Mouse (Mus musculus) neural tube, embryonic 13.5 days (tissue): ENCODE results near the gene Kif19a. TPM values are rescaled to one million over a fixed set of nuclear protein-coding genes. Genes with fewer than 3 reads are reported as not detected.
A peak's percentile ranks its signal among the peaks of the same experiment; 100 is the strongest.

Source experiments
- ATAC-seq: fragments of 200-750 bp; cut with Nextera tagmentation; 2 replicates; pipeline ENCODE4 v1.8.0; 2017; ENCODE audit warnings: low read depth, mild to moderate bottlenecking, moderate TSS enrichment, moderate library complexity
- H3K27ac ChIP-seq: fragments of 300-500 bp; sonication (generic); replicated peaks from 2 replicates; pipeline ENCODE4 v1.5.1; 2015; ENCODE audit warnings: moderate library complexity, mild to moderate bottlenecking, inconsistent platforms
- H3K27me3 ChIP-seq: fragments of 300-500 bp; sonication (generic); 2 replicates; pipeline ENCODE4 v1.6.1; 2015; ENCODE audit warnings: mild to moderate bottlenecking, inconsistent platforms
- H3K36me3 ChIP-seq: fragments of 300-500 bp; sonication (generic); 2 replicates; pipeline ENCODE4 v1.6.1; 2015; ENCODE audit warnings: mild to moderate bottlenecking, inconsistent platforms
- H3K4me1 ChIP-seq: fragments of 300-500 bp; sonication (generic); replicated peaks from 2 replicates; pipeline ENCODE4 v1.6.1; 2015; ENCODE audit warnings: inconsistent platforms
- H3K4me2 ChIP-seq: fragments of 300-500 bp; sonication (generic); 2 replicates; pipeline ENCODE4 v1.6.1; 2015; ENCODE audit warnings: inconsistent platforms, mild to moderate bottlenecking, moderate library complexity
- H3K4me3 ChIP-seq: fragments of 300-500 bp; sonication (generic); 2 replicates; pipeline ENCODE4 v1.5.1; 2015; ENCODE audit warnings: mild to moderate bottlenecking, inconsistent platforms
- H3K9ac ChIP-seq: fragments of 300-500 bp; sonication (generic); 2 replicates; pipeline ENCODE4 v1.6.1; 2015; ENCODE audit warnings: moderate library complexity, mild to moderate bottlenecking, inconsistent platforms
- H3K9me3 ChIP-seq: fragments of 300-500 bp; sonication (generic); 2 replicates; pipeline ENCODE4 v1.6.1; 2016; ENCODE audit warnings: inconsistent platforms
- WGBS: fragments of 180-500 bp; shearing (Covaris S2); methylation state at CpG from one replicate; pipeline ENCODE4 v1.1.7; 2015; 5-methylcytosine and 5-hydroxymethylcytosine counted together
- polyA plus RNA-seq: library from polyadenylated mRNA; unstranded; fragments of >200 nt; fragmentation: Nextera tagmentation; extraction: Ambion mirVana; gene quantifications from 2 replicates; pipeline ENCODE4 v1.2.1, GENCODE M21; 2015

The Kif19a gene
- polyA plus RNA-seq: 1.3 and 1.6 TPM in 2 replicates

GRCm38 (mm10) chr11:114764820-114765818 lies at the start of gene Kif19a:
Gene Kif19a, plus strand, starts transcription at chr11:114765388.
- Histone ChIP-seq H3K4me2 (peak within 1 kb of the TSS; percentile 76), H3K4me1 (peaks cover 17% of the 10 kb centered on the region), H3K4me3 (peak within 1 kb of the TSS; percentile 41), H3K27me3 (peaks cover 38% of the 10 kb centered on the region), H3K27ac (no peak within 1 kb of the TSS), H3K9me3 (no peaks in the 10 kb centered on the region), H3K36me3 (no peaks in the 10 kb centered on the region), H3K9ac (peak within 1 kb of the TSS; percentile 63)
- ATAC-seq: peak; percentile 45
- 2% methylated on average over 51 of the region's 51 CpGs for WGBS

GRCm38 (mm10) chr11:114715531-114715930 lies 49.7 kb upstream of the Kif19a start:
- H3K4me1 ChIP-seq: peaks cover 4% of the 10 kb centered on the region; the same call in 1 of the 2 replicates
- no peak overlapping the region for H3K4me3 ChIP-seq
- ATAC-seq: no peak
- H3K4me2 ChIP-seq: no peak overlapping the region
- H3K27ac ChIP-seq: no peak overlapping the region
- H3K9me3 ChIP-seq: no peaks in the 10 kb centered on the region
- H3K9ac ChIP-seq: no peak overlapping the region
- H3K36me3 ChIP-seq: peaks cover 16% of the 10 kb centered on the region; the same call in 1 of the 2 replicates
- 71% methylated on average over 7 of the region's 7 CpGs for WGBS
- H3K27me3 ChIP-seq: no peaks in the 10 kb centered on the region

GRCm38 (mm10) chr11:114720535-114720934 lies 44.7 kb upstream of the Kif19a start:
- no peak overlapping the region for H3K4me2 ChIP-seq
- H3K4me3 ChIP-seq: no peak overlapping the region
- no peak overlapping the region for H3K9ac ChIP-seq
- H3K36me3 ChIP-seq: 0 out of 2 replicates have a peak, but pooled peaks cover 6% of the 10 kb centered on the region
- no peak overlapping the region for H3K27ac ChIP-seq
- 93% methylated on average over 10 of the region's 10 CpGs for WGBS
- no peaks in the 10 kb centered on the region for H3K9me3 ChIP-seq
- H3K4me1 ChIP-seq: peaks cover 11% of the 10 kb centered on the region
- ATAC-seq: no peak
- no peaks in the 10 kb centered on the region for H3K27me3 ChIP-seq

GRCm38 (mm10) chr11:114722438-114722837 lies 42.8 kb upstream of the Kif19a start:
- WGBS: 86% methylated on average over 8 of the region's 8 CpGs
- Histone ChIP-seq H3K27ac (no peak overlapping the region), H3K27me3 (no peaks in the 10 kb centered on the region), H3K9me3 (no peaks in the 10 kb centered on the region), H3K9ac (no peak overlapping the region), H3K36me3 (0 out of 2 replicates have a peak, but pooled peaks cover 6% of the 10 kb centered on the region), H3K4me3 (no peak overlapping the region), H3K4me2 (no peak overlapping the region), H3K4me1 (peaks cover 17% of the 10 kb centered on the region)
- no peak for ATAC-seq

GRCm38 (mm10) chr11:114723030-114723429 lies 42.2 kb upstream of the Kif19a start:
- no peak for ATAC-seq
- H3K27me3 ChIP-seq: no peaks in the 10 kb centered on the region
- no peak overlapping the region for H3K4me2 ChIP-seq
- H3K4me3 ChIP-seq: no peak overlapping the region
- 0 out of 2 replicates have a peak, but pooled peaks cover 6% of the 10 kb centered on the region for H3K36me3 ChIP-seq
- no peak overlapping the region for H3K9ac ChIP-seq
- H3K27ac ChIP-seq: no peak overlapping the region
- peaks cover 23% of the 10 kb centered on the region for H3K4me1 ChIP-seq
- WGBS: 69% methylated on average over 13 of the region's 13 CpGs
- no peaks in the 10 kb centered on the region for H3K9me3 ChIP-seq

- ATAC-seq: no peak
- no peaks in the 10 kb centered on the region for H3K36me3 ChIP-seq
- WGBS: 64% methylated on average over 11 of the region's 11 CpGs
- H3K9me3 ChIP-seq: no peaks in the 10 kb centered on the region
- H3K27ac ChIP-seq: no peak overlapping the region
- peaks cover 34% of the 10 kb centered on the region for H3K4me1 ChIP-seq
- H3K4me2 ChIP-seq: no peak overlapping the region
- no peak overlapping the region for H3K4me3 ChIP-seq
- H3K27me3 ChIP-seq: no peaks in the 10 kb centered on the region
- no peak overlapping the region for H3K9ac ChIP-seq
Measured at GRCm38 (mm10) chr11:114724787-114725590, 40.2 kb upstream of the Kif19a start.

- 9% methylated on average over 34 of the region's 34 CpGs for WGBS
- H3K36me3 ChIP-seq: no peaks in the 10 kb centered on the region
- no peaks in the 10 kb centered on the region for H3K27me3 ChIP-seq
- H3K9ac ChIP-seq: peak within 1 kb of the TSS; percentile 60
- H3K9me3 ChIP-seq: no peaks in the 10 kb centered on the region
- H3K4me1 ChIP-seq: peaks cover 34% of the 10 kb centered on the region
- ATAC-seq: peak; percentile 84
- peak within 1 kb of the TSS; percentile 33 for H3K4me3 ChIP-seq
- peak within 1 kb of the TSS; percentile 64 for H3K4me2 ChIP-seq
- H3K27ac ChIP-seq: peak within 1 kb of the TSS; percentile 59; the same call in 1 of the 2 replicates
Measured at GRCm38 (mm10) chr11:114726965-114727825, 38.0 kb upstream of the Kif19a start, which contains the start of gene Dnaic2. Gene Dnaic2, plus strand, starts transcription at chr11:114727408.

GRCm38 (mm10) chr11:114727826-114728186 lies 37.4 kb upstream of the Kif19a start:
- Histone ChIP-seq H3K9me3 (no peaks in the 10 kb centered on the region), H3K9ac (peak overlapping the region; percentile 60; the same call in 1 of the 2 replicates), H3K4me1 (peaks cover 34% of the 10 kb centered on the region), H3K27ac (peak overlapping the region; percentile 59; the same call in 1 of the 2 replicates), H3K27me3 (no peaks in the 10 kb centered on the region), H3K4me2 (peak overlapping the region; percentile 64), H3K36me3 (no peaks in the 10 kb centered on the region), H3K4me3 (peak overlapping the region; percentile 33)
- ATAC-seq: peak; percentile 28; the same call in 1 of the 2 replicates
- WGBS: 33% methylated on average over 5 of the region's 5 CpGs

- no peak overlapping the region for H3K9ac ChIP-seq
- H3K4me1 ChIP-seq: peaks cover 32% of the 10 kb centered on the region
- 45% methylated on average over 5 of the region's 5 CpGs for WGBS
- H3K36me3 ChIP-seq: no peaks in the 10 kb centered on the region
- 0 out of 2 replicates have a peak overlapping the region, but pooled peaks have one; percentile 24 for H3K27ac ChIP-seq
- H3K4me3 ChIP-seq: no peak overlapping the region
- H3K4me2 ChIP-seq: no peak overlapping the region
- peak; percentile 23; the same call in 1 of the 2 replicates for ATAC-seq
- no peaks in the 10 kb centered on the region for H3K9me3 ChIP-seq
- H3K27me3 ChIP-seq: no peaks in the 10 kb centered on the region
Measured at GRCm38 (mm10) chr11:114728333-114728732, 36.9 kb upstream of the Kif19a start.

GRCm38 (mm10) chr11:114729832-114730363 lies 35.3 kb upstream of the Kif19a start:
- 48% methylated on average over 6 of the region's 6 CpGs for WGBS
- Histone ChIP-seq H3K4me2 (no peak overlapping the region), H3K4me3 (no peak overlapping the region), H3K27ac (0 out of 2 replicates have a peak overlapping the region, but pooled peaks have one; percentile 24), H3K36me3 (no peaks in the 10 kb centered on the region), H3K9ac (no peak overlapping the region), H3K9me3 (no peaks in the 10 kb centered on the region), H3K4me1 (peaks cover 29% of the 10 kb centered on the region), H3K27me3 (no peaks in the 10 kb centered on the region)
- ATAC-seq: no peak

- Histone ChIP-seq H3K9me3 (no peaks in the 10 kb centered on the region), H3K4me1 (peaks cover 23% of the 10 kb centered on the region), H3K4me3 (no peak overlapping the region), H3K27ac (no peak overlapping the region), H3K9ac (no peak overlapping the region), H3K4me2 (no peak overlapping the region), H3K36me3 (no peaks in the 10 kb centered on the region), H3K27me3 (no peaks in the 10 kb centered on the region)
- no peak for ATAC-seq
- 91% methylated on average over 4 of the region's 4 CpGs for WGBS
Measured at GRCm38 (mm10) chr11:114731711-114732110, 33.5 kb upstream of the Kif19a start.
